Mouse (Mus musculus): ENCODE data around the gene Myl9. TPM values are rescaled to one million over a fixed set of nuclear protein-coding genes. Genes with fewer than 3 reads are reported as not detected.

Myl9 gene
- polyA plus RNA-seq, 1 experiment: 442 TPM

GRCm38 (mm10) chr2:156737976-156738375 lies 37.2 kb upstream of the Myl9 start:
- H3K4me2 ChIP-seq (ENCODE audit: low read depth): peak overlapping the region; percentile 68
- H3K4me3 ChIP-seq: no peak overlapping the region
- H3K36me3 ChIP-seq (ENCODE audit: control insufficient read depth, insufficient read depth): no peaks in the 10 kb centered on the region
- H3ac ChIP-seq (ENCODE audit: control insufficient read depth, insufficient read length): no peak overlapping the region
- no peak for TF ChIP-seq TCF3 (IDR thresholded peaks at IDR 0.05; ENCODE audit: insufficient read length, low read depth)
- TF ChIP-seq POLR2A (IDR thresholded peaks at IDR 0.05; ENCODE audit: insufficient read length, low read depth): peak; percentile 28
- no peak for TF ChIP-seq MYOD1 (IDR thresholded peaks at IDR 0.05; ENCODE audit: control insufficient read depth in 1 of 3, insufficient read length in 2 of 3, low read depth in 2 of 3)
- TF ChIP-seq TCF12 (IDR thresholded peaks at IDR 0.05; ENCODE audit: insufficient read depth, poor library complexity, severe bottlenecking): no peak
- no peak for TF ChIP-seq MAX (IDR thresholded peaks at IDR 0.05; ENCODE audit: low read depth)
- TF ChIP-seq MYOG (IDR thresholded peaks at IDR 0.05; ENCODE audit: control insufficient read depth in 1 of 3, insufficient read depth in 1 of 3, insufficient read length in 2 of 3, low read depth in 2 of 3): no peak
- no peak for TF ChIP-seq USF1 (IDR thresholded peaks at IDR 0.05; ENCODE audit: low read depth)
- peak; percentile 40 for TF ChIP-seq POLR2AphosphoS2 (IDR thresholded peaks at IDR 0.05; ENCODE audit: insufficient read length, low read depth)
- no peak for TF ChIP-seq SRF (IDR thresholded peaks at IDR 0.05; ENCODE audit: control insufficient read depth, insufficient read length, low read depth)
- no peak for TF ChIP-seq REST (IDR thresholded peaks at IDR 0.05; ENCODE audit: insufficient read depth, insufficient read length)
- TF ChIP-seq CEBPB (IDR thresholded peaks at IDR 0.05; ENCODE audit: insufficient read depth, poor library complexity, severe bottlenecking): no peak
- TF ChIP-seq E2F4 (IDR thresholded peaks at IDR 0.05; ENCODE audit: insufficient read depth): no peak
- H3K79me2 ChIP-seq (ENCODE audit: control insufficient read depth, insufficient read depth): peaks cover 96% of the 10 kb centered on the region
- H3K27me3 ChIP-seq (ENCODE audit: control insufficient read depth, insufficient read depth, insufficient read length): no peaks in the 10 kb centered on the region

- Histone ChIP-seq H3K79me2 (ENCODE audit: control insufficient read depth, insufficient read depth) (peaks cover 98% of the 10 kb centered on the region), H3K36me3 (ENCODE audit: control insufficient read depth, insufficient read depth) (peaks cover 10% of the 10 kb centered on the region), H3ac (ENCODE audit: control insufficient read depth, insufficient read length) (no peak overlapping the region), H3K4me2 (ENCODE audit: low read depth) (peak overlapping the region; percentile 40), H3K4me3 (no peak overlapping the region), H3K27me3 (ENCODE audit: control insufficient read depth, insufficient read depth, insufficient read length) (no peaks in the 10 kb centered on the region)
- no peak for TF ChIP-seq E2F4 (IDR thresholded peaks at IDR 0.05; ENCODE audit: insufficient read depth)
- no peak for TF ChIP-seq POLR2AphosphoS2 (IDR thresholded peaks at IDR 0.05; ENCODE audit: insufficient read length, low read depth)
- TF ChIP-seq SRF (IDR thresholded peaks at IDR 0.05; ENCODE audit: control insufficient read depth, insufficient read length, low read depth): no peak
- TF ChIP-seq POLR2A (IDR thresholded peaks at IDR 0.05; ENCODE audit: insufficient read length, low read depth): no peak
- no peak for TF ChIP-seq MAX (IDR thresholded peaks at IDR 0.05; ENCODE audit: low read depth)
- no peak for TF ChIP-seq MYOD1 (IDR thresholded peaks at IDR 0.05; ENCODE audit: control insufficient read depth in 1 of 3, insufficient read length in 2 of 3, low read depth in 2 of 3)
- no peak for TF ChIP-seq TCF3 (IDR thresholded peaks at IDR 0.05; ENCODE audit: insufficient read length, low read depth)
- TF ChIP-seq MYOG (IDR thresholded peaks at IDR 0.05; ENCODE audit: control insufficient read depth in 1 of 3, insufficient read depth in 1 of 3, insufficient read length in 2 of 3, low read depth in 2 of 3): no peak
- TF ChIP-seq CEBPB (IDR thresholded peaks at IDR 0.05; ENCODE audit: insufficient read depth, poor library complexity, severe bottlenecking): no peak
Observed at GRCm38 (mm10) chr2:156741265-156741664, 34.0 kb upstream of the Myl9 start.

- TF ChIP-seq SRF (IDR thresholded peaks at IDR 0.05; ENCODE audit: control insufficient read depth, insufficient read length, low read depth) (no peak), CEBPB (IDR thresholded peaks at IDR 0.05; ENCODE audit: insufficient read depth, poor library complexity, severe bottlenecking) (no peak), MAX (IDR thresholded peaks at IDR 0.05; ENCODE audit: low read depth) (no peak), POLR2AphosphoS2 (IDR thresholded peaks at IDR 0.05; ENCODE audit: insufficient read length, low read depth) (no peak), TCF3 (IDR thresholded peaks at IDR 0.05; ENCODE audit: insufficient read length, low read depth) (no peak), POLR2A (IDR thresholded peaks at IDR 0.05; ENCODE audit: insufficient read length, low read depth) (peak; percentile 5)
- peaks cover 16% of the 10 kb centered on the region for H3K36me3 ChIP-seq (ENCODE audit: control insufficient read depth, insufficient read depth)
Observed at GRCm38 (mm10) chr2:156741998-156742397, 33.2 kb upstream of the Myl9 start.

DNA sequence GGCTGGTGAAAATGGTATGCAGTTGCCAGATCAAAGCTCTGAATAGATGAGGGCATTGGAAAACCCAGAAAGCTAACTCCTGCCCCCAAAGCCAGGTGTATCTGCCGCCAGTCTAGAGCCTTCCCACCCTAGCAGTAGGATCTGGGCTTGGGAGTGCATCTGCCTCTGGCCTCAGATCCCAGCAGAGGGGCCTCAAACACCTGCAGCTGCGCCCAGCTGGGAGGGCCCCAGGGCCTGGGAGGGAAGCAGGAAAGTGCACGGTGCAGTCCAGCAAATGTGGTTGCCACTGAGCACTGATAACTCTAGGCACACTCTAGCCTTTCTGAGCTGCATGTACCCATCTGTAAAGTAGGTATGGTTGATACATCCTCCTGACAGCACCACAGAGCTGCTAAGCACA lies 32.0 kb upstream of the Myl9 start:
- no peak overlapping the region for H3ac ChIP-seq (ENCODE audit: control insufficient read depth, insufficient read length)
- no peak overlapping the region for H3K4me2 ChIP-seq (ENCODE audit: low read depth)
- peaks cover 20% of the 10 kb centered on the region for H3K36me3 ChIP-seq (ENCODE audit: control insufficient read depth, insufficient read depth)
- H3K4me3 ChIP-seq: no peak overlapping the region
- TF ChIP-seq MYOG (IDR thresholded peaks at IDR 0.05; ENCODE audit: control insufficient read depth in 1 of 3, insufficient read depth in 1 of 3, insufficient read length in 2 of 3, low read depth in 2 of 3) (no peak), POLR2AphosphoS2 (IDR thresholded peaks at IDR 0.05; ENCODE audit: insufficient read length, low read depth) (no peak), CEBPB (IDR thresholded peaks at IDR 0.05; ENCODE audit: insufficient read depth, poor library complexity, severe bottlenecking) (no peak), REST (IDR thresholded peaks at IDR 0.05; ENCODE audit: insufficient read depth, insufficient read length) (no peak), POLR2A (IDR thresholded peaks at IDR 0.05; ENCODE audit: insufficient read length, low read depth) (no peak), TCF3 (IDR thresholded peaks at IDR 0.05; ENCODE audit: insufficient read length, low read depth) (no peak), E2F4 (IDR thresholded peaks at IDR 0.05; ENCODE audit: insufficient read depth) (no peak), TCF12 (IDR thresholded peaks at IDR 0.05; ENCODE audit: insufficient read depth, poor library complexity, severe bottlenecking) (no peak), USF1 (IDR thresholded peaks at IDR 0.05; ENCODE audit: low read depth) (no peak), MAX (IDR thresholded peaks at IDR 0.05; ENCODE audit: low read depth) (no peak)
- no peaks in the 10 kb centered on the region for H3K27me3 ChIP-seq (ENCODE audit: control insufficient read depth, insufficient read depth, insufficient read length)
- H3K79me2 ChIP-seq (ENCODE audit: control insufficient read depth, insufficient read depth): peaks cover 80% of the 10 kb centered on the region

More at GRCm38 (mm10) chr2:156741998-156742397, 33.2 kb upstream of the Myl9 start:
- H3K4me2 ChIP-seq (ENCODE audit: low read depth): no peak overlapping the region
- H3ac ChIP-seq (ENCODE audit: control insufficient read depth, insufficient read length): no peak overlapping the region
- no peaks in the 10 kb centered on the region for H3K27me3 ChIP-seq (ENCODE audit: control insufficient read depth, insufficient read depth, insufficient read length)
- peaks cover 93% of the 10 kb centered on the region for H3K79me2 ChIP-seq (ENCODE audit: control insufficient read depth, insufficient read depth)
- H3K4me3 ChIP-seq: no peak overlapping the region

DNA sequence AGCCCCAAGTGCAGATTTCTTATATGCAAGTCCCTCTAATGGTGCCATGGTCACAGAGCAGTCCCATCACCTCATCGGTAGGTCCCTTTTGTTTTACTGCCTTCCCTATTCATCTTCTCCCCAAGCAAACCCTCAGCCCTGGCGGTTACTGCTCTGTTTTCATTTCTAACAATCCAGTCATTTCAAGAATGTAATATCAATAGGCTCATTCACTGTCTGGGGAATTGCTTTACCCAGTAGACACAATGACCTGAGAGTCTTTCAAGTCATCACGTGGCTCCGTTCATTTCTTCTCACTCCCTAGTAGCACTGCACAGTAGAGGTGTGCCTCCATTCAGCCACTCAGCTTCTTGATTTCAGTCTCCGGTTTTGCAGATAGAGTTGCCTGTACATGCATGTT lies 30.8 kb upstream of the Myl9 start:
- Histone ChIP-seq H3K36me3 (ENCODE audit: control insufficient read depth, insufficient read depth) (peaks cover 29% of the 10 kb centered on the region), H3K4me3 (no peak overlapping the region), H3K4me2 (ENCODE audit: low read depth) (no peak overlapping the region), H3ac (ENCODE audit: control insufficient read depth, insufficient read length) (no peak overlapping the region), H3K79me2 (ENCODE audit: control insufficient read depth, insufficient read depth) (peaks cover 69% of the 10 kb centered on the region), H3K27me3 (ENCODE audit: control insufficient read depth, insufficient read depth, insufficient read length) (no peaks in the 10 kb centered on the region)
- TF ChIP-seq SRF (IDR thresholded peaks at IDR 0.05; ENCODE audit: control insufficient read depth, insufficient read length, low read depth) (no peak), MYOG (IDR thresholded peaks at IDR 0.05; ENCODE audit: control insufficient read depth in 1 of 3, insufficient read depth in 1 of 3, insufficient read length in 2 of 3, low read depth in 2 of 3) (no peak), MAX (IDR thresholded peaks at IDR 0.05; ENCODE audit: low read depth) (no peak), TCF3 (IDR thresholded peaks at IDR 0.05; ENCODE audit: insufficient read length, low read depth) (no peak), MYOD1 (IDR thresholded peaks at IDR 0.05; ENCODE audit: control insufficient read depth in 1 of 3, insufficient read length in 2 of 3, low read depth in 2 of 3) (no peak), POLR2AphosphoS2 (IDR thresholded peaks at IDR 0.05; ENCODE audit: insufficient read length, low read depth) (no peak), USF1 (IDR thresholded peaks at IDR 0.05; ENCODE audit: low read depth) (no peak), TCF12 (IDR thresholded peaks at IDR 0.05; ENCODE audit: insufficient read depth, poor library complexity, severe bottlenecking) (no peak), POLR2A (IDR thresholded peaks at IDR 0.05; ENCODE audit: insufficient read length, low read depth) (no peak), REST (IDR thresholded peaks at IDR 0.05; ENCODE audit: insufficient read depth, insufficient read length) (no peak), CEBPB (IDR thresholded peaks at IDR 0.05; ENCODE audit: insufficient read depth, poor library complexity, severe bottlenecking) (no peak), E2F4 (IDR thresholded peaks at IDR 0.05; ENCODE audit: insufficient read depth) (no peak)
